Mouse (Mus musculus): ENCODE measurements around the gene Ovch2. TPM values are rescaled to one million over a fixed set of nuclear protein-coding genes. Genes with fewer than 3 reads are reported as not detected.

Gene Ovch2
- polyA plus RNA-seq, 1 experiment from 2014 or later = not detected

GRCm38 (mm10) chr7:107742963-107743465 is 58.0 kb downstream of the Ovch2 start:
- no peak for DNase-seq (ENCODE audit: low spot score)
- Histone ChIP-seq H3K9me3 (ENCODE audit: control insufficient read depth, low read length) (no peaks in the 10 kb centered on the region), H3K4me2 (replicated peaks; ENCODE audit: low read depth) (no peak overlapping the region), H3K4me1 (replicated peaks; ENCODE audit: control insufficient read depth, insufficient read depth) (no peaks in the 10 kb centered on the region), H3K27ac (replicated peaks) (no peak overlapping the region), H3K27me3 (ENCODE audit: control insufficient read depth, insufficient read depth, low read length) (no peaks in the 10 kb centered on the region), H3K9ac (ENCODE audit: low read length) (no peak overlapping the region), H3K4me3 (ENCODE audit: low read depth, low read length) (no peak overlapping the region), H3K36me3 (ENCODE audit: control insufficient read depth, insufficient read depth, low read length) (peaks cover 17% of the 10 kb centered on the region)
- no peak for TF ChIP-seq CTCF (IDR thresholded peaks at IDR 0.05; ENCODE audit: low read depth)
- WGBS = 85% methylated on average over 10 of the region's 10 CpGs
- no peak for ATAC-seq (ENCODE audit: low FRiP score, low TSS enrichment)

GRCm38 (mm10) chr7:107738726-107739125 is 62.3 kb downstream of the Ovch2 start:
- 30% methylated on average over 2 of the region's 2 CpGs for WGBS

GRCm38 (mm10) chr7:107733162-107733561 is 67.8 kb downstream of the Ovch2 start:
- Histone ChIP-seq H3K4me3 (ENCODE audit: low read depth, low read length) (no peak overlapping the region), H3K9ac (ENCODE audit: low read length) (no peak overlapping the region), H3K4me2 (replicated peaks; ENCODE audit: low read depth) (no peak overlapping the region), H3K27me3 (ENCODE audit: control insufficient read depth, insufficient read depth, low read length) (no peaks in the 10 kb centered on the region), H3K27ac (replicated peaks) (no peak overlapping the region), H3K9me3 (ENCODE audit: control insufficient read depth, low read length) (no peaks in the 10 kb centered on the region), H3K4me1 (replicated peaks; ENCODE audit: control insufficient read depth, insufficient read depth) (no peaks in the 10 kb centered on the region), H3K36me3 (ENCODE audit: control insufficient read depth, insufficient read depth, low read length) (peaks cover 9% of the 10 kb centered on the region)
- TF ChIP-seq CTCF (IDR thresholded peaks at IDR 0.05; ENCODE audit: low read depth) (peak; percentile 32; the same call in 1 of the 2 replicates), EP300 (optimal IDR thresholded peaks at IDR 0.05) (no peak)
- DNase-seq (ENCODE audit: low spot score) (no peak), ATAC-seq (ENCODE audit: low FRiP score, low TSS enrichment) (no peak)
- 83% methylated on average over 2 of the region's 2 CpGs for WGBS

More at GRCm38 (mm10) chr7:107738726-107739125, 62.3 kb downstream of the Ovch2 start:
- Histone ChIP-seq H3K4me3 (ENCODE audit: low read depth, low read length) (no peak overlapping the region), H3K36me3 (ENCODE audit: control insufficient read depth, insufficient read depth, low read length) (peaks cover 6% of the 10 kb centered on the region; the same call in 1 of the 2 replicates), H3K27me3 (ENCODE audit: control insufficient read depth, insufficient read depth, low read length) (no peaks in the 10 kb centered on the region), H3K4me1 (replicated peaks; ENCODE audit: control insufficient read depth, insufficient read depth) (no peaks in the 10 kb centered on the region), H3K9me3 (ENCODE audit: control insufficient read depth, low read length) (no peaks in the 10 kb centered on the region), H3K4me2 (replicated peaks; ENCODE audit: low read depth) (no peak overlapping the region), H3K9ac (ENCODE audit: low read length) (no peak overlapping the region), H3K27ac (replicated peaks) (no peak overlapping the region)
- TF ChIP-seq CTCF (IDR thresholded peaks at IDR 0.05; ENCODE audit: low read depth) = peak; percentile 67
- TF ChIP-seq EP300 (optimal IDR thresholded peaks at IDR 0.05) = no peak
- ATAC-seq (ENCODE audit: low FRiP score, low TSS enrichment) (no peak), DNase-seq (ENCODE audit: low spot score) (no peak)

Other genes with a start within 250 kb of the Ovch2 start
- gene Olfml1, start 233.8 kb downstream of the Ovch2 start, polyA plus RNA-seq (2015; fragmentation: Nextera tagmentation; extraction: Ambion mirVana) = 10.2 and 11.0 TPM in 2 replicates
- 17.8 and 19.2 TPM in 2 replicates for gene Ppfibp2, start 206.0 kb downstream of the Ovch2 start, polyA plus RNA-seq (2015; fragmentation: Nextera tagmentation; extraction: Ambion mirVana)
- not detected in 2 replicates for gene 5330417H12Rik, start 176.0 kb downstream of the Ovch2 start, polyA plus RNA-seq (2015; fragmentation: Nextera tagmentation; extraction: Ambion mirVana)
- 0.04 and 0.08 TPM in 2 replicates for gene Cyb5r2, start 43.2 kb downstream of the Ovch2 start, polyA plus RNA-seq (2015; fragmentation: Nextera tagmentation; extraction: Ambion mirVana)
- gene Olfr467, start 11.1 kb upstream of the Ovch2 start, polyA plus RNA-seq (2015; fragmentation: Nextera tagmentation; extraction: Ambion mirVana) = not detected in 2 replicates
- not detected in 2 replicates for gene Olfr469, start 24.3 kb upstream of the Ovch2 start, polyA plus RNA-seq (2015; fragmentation: Nextera tagmentation; extraction: Ambion mirVana)
- not detected in 2 replicates for gene Olfr470, start 46.3 kb upstream of the Ovch2 start, polyA plus RNA-seq (2015; fragmentation: Nextera tagmentation; extraction: Ambion mirVana)
- gene Olfr472, start 96.7 kb upstream of the Ovch2 start, polyA plus RNA-seq (2015; fragmentation: Nextera tagmentation; extraction: Ambion mirVana) = 0.04 TPM in 1 of 2 replicates, not detected in the other
- not detected in 2 replicates for gene Olfr473, start 129.2 kb upstream of the Ovch2 start, polyA plus RNA-seq (2015; fragmentation: Nextera tagmentation; extraction: Ambion mirVana)
- not detected in 2 replicates for gene Olfr474, start 153.4 kb upstream of the Ovch2 start, polyA plus RNA-seq (2015; fragmentation: Nextera tagmentation; extraction: Ambion mirVana)
- gene Olfr476, start 163.6 kb upstream of the Ovch2 start, polyA plus RNA-seq (2015; fragmentation: Nextera tagmentation; extraction: Ambion mirVana) = not detected in 2 replicates
- not detected in 2 replicates for gene Olfr477, start 185.5 kb upstream of the Ovch2 start, polyA plus RNA-seq (2015; fragmentation: Nextera tagmentation; extraction: Ambion mirVana)
- gene Olfr478, start 232.8 kb upstream of the Ovch2 start, polyA plus RNA-seq (2015; fragmentation: Nextera tagmentation; extraction: Ambion mirVana) = not detected in 2 replicates
- not detected in 2 replicates for gene Olfr479, start 249.5 kb upstream of the Ovch2 start, polyA plus RNA-seq (2015; fragmentation: Nextera tagmentation; extraction: Ambion mirVana)

All from stomach, postnatal 0 days (tissue).